Mouse (Mus musculus) C2C12 (cell line): ENCODE measurements at regions not wholly inside any gene's neighbourhood (a gene's known extent, or its start where the extent isn't known, plus 50 kb on each side); places are given as distances from the start of the nearest gene placed in this dataset.

Experiments used
- H3K27me3 ChIP-seq: one replicate; pipeline ENCODE4 v1.6.1; 2011; ENCODE audit not compliant: control insufficient read depth, insufficient read depth, insufficient read length
- H3K36me3 ChIP-seq: one replicate; pipeline ENCODE4 v1.6.1; 2011; ENCODE audit not compliant: control insufficient read depth, insufficient read depth
- H3K4me3 ChIP-seq: one replicate; pipeline ENCODE4 v1.5.1; 2011; ENCODE audit warnings: mild to moderate bottlenecking, control low read depth; ENCODE audit not compliant: poor library complexity, insufficient read depth, severe bottlenecking
- H3K79me2 ChIP-seq: one replicate; pipeline ENCODE4 v1.6.1; 2011; ENCODE audit not compliant: control insufficient read depth, insufficient read depth
- H3K79me3 ChIP-seq: one replicate; pipeline ENCODE4 v1.6.1; 2011; ENCODE audit warnings: low read depth, control low read depth
- H3ac ChIP-seq: one replicate; pipeline ENCODE3; 2011; ENCODE audit warnings: low read depth; ENCODE audit not compliant: control insufficient read depth, insufficient read length
- CEBPB ChIP-seq: IDR thresholded peaks from one replicate; pipeline ENCODE4 v1.6.1; 2011; ENCODE audit warnings: low read depth, mild to moderate bottlenecking, control low read depth, moderate library complexity
- CTCF ChIP-seq: IDR thresholded peaks from one replicate; pipeline ENCODE4 v1.5.1; 2011; ENCODE audit not compliant: control insufficient read depth, insufficient read depth, insufficient read length
- FOSL1 ChIP-seq: IDR thresholded peaks from one replicate; pipeline ENCODE4 v1.8.0; 2011; ENCODE audit warnings: mild to moderate bottlenecking, low read length; ENCODE audit not compliant: poor library complexity, insufficient read depth, severe bottlenecking
- MAX ChIP-seq: IDR thresholded peaks from one replicate; pipeline ENCODE4 v1.6.1; 2011; ENCODE audit warnings: mild to moderate bottlenecking, control low read depth
- MYOD1 ChIP-seq: IDR thresholded peaks from one replicate; pipeline ENCODE4 v1.6.1; 2011; ENCODE audit warnings: low read depth; ENCODE audit not compliant: control insufficient read depth, insufficient read length
- MYOG ChIP-seq: IDR thresholded peaks from one replicate; pipeline ENCODE4 v1.6.1; 2011; ENCODE audit not compliant: control insufficient read depth, insufficient read length; ENCODE audit errors: extremely low read depth
- USF1 ChIP-seq: IDR thresholded peaks from one replicate; pipeline ENCODE4 v1.6.1; 2011; ENCODE audit warnings: low read depth, mild to moderate bottlenecking, control low read depth, moderate library complexity

GRCm38 (mm10) chr10:126379239-126379638 lies 413.3 kb downstream of the Lrig3 start:
- no peak overlapping the region for H3K4me3 ChIP-seq
- H3ac ChIP-seq, result no peak overlapping the region
- TF ChIP-seq MYOG (no peak), MAX (no peak), CTCF (no peak), MYOD1 (no peak), FOSL1 (no peak), CEBPB (no peak), USF1 (no peak)
- H3K79me2 ChIP-seq, result no peaks in the 10 kb centered on the region
- no peaks in the 10 kb centered on the region for H3K79me3 ChIP-seq
- no peaks in the 10 kb centered on the region for H3K27me3 ChIP-seq
- no peaks in the 10 kb centered on the region for H3K36me3 ChIP-seq

- no peaks in the 10 kb centered on the region for H3K79me3 ChIP-seq
- H3K79me2 ChIP-seq, result no peaks in the 10 kb centered on the region
- no peak overlapping the region for H3ac ChIP-seq
- no peaks in the 10 kb centered on the region for H3K27me3 ChIP-seq
- no peak overlapping the region for H3K4me3 ChIP-seq
- no peaks in the 10 kb centered on the region for H3K36me3 ChIP-seq
- TF ChIP-seq MYOG, result no peak
- TF ChIP-seq CTCF, result no peak
- no peak for TF ChIP-seq MAX
- TF ChIP-seq MYOD1, result no peak
- TF ChIP-seq FOSL1, result no peak
- TF ChIP-seq USF1, result no peak
- no peak for TF ChIP-seq CEBPB
These were observed 407.9 kb downstream of the Lrig3 start for GRCm38 (mm10) chr10:126373906-126374305.

DNA sequence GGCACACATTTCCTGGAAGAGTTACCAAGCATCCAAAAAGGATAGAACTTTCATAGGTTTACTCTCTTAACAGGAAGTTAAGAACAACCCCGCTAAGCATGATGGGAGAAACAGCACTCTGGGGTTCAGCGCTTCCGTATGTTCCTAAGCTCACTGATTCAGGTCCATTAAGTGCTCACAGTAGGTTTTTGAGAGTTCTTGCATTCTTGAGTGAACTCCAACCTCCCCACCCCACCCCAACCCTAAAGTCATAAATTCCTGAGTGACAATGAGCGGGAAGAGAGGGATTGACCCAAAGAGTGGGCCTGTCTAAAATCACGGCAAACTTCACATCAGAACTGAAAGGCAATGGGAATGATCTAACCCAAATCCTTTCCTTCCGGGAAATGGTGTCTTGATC lies 405.9 kb downstream of the Lrig3 start:
- no peaks in the 10 kb centered on the region for H3K36me3 ChIP-seq
- H3K79me2 ChIP-seq, result no peaks in the 10 kb centered on the region
- no peak overlapping the region for H3K4me3 ChIP-seq
- no peak for TF ChIP-seq MAX
- H3K79me3 ChIP-seq, result no peaks in the 10 kb centered on the region
- H3ac ChIP-seq, result no peak overlapping the region
- H3K27me3 ChIP-seq, result no peaks in the 10 kb centered on the region

- Histone ChIP-seq H3K4me3 (no peak overlapping the region), H3K79me2 (no peaks in the 10 kb centered on the region), H3K27me3 (no peaks in the 10 kb centered on the region), H3K79me3 (no peaks in the 10 kb centered on the region), H3K36me3 (no peaks in the 10 kb centered on the region), H3ac (no peak overlapping the region)
- TF ChIP-seq MYOD1 (no peak), CEBPB (no peak), USF1 (no peak)
These were observed 383.1 kb downstream of the Lrig3 start for GRCm38 (mm10) chr10:126349076-126349475.

- TF ChIP-seq MAX, result no peak
- no peak for TF ChIP-seq CTCF
- TF ChIP-seq MYOD1, result no peak
- TF ChIP-seq CEBPB, result no peak
- no peak for TF ChIP-seq USF1
- TF ChIP-seq FOSL1, result no peak
- H3ac ChIP-seq, result no peak overlapping the region
- no peaks in the 10 kb centered on the region for H3K79me3 ChIP-seq
- H3K36me3 ChIP-seq, result no peaks in the 10 kb centered on the region
- H3K27me3 ChIP-seq, result no peaks in the 10 kb centered on the region
- no peak overlapping the region for H3K4me3 ChIP-seq
- no peaks in the 10 kb centered on the region for H3K79me2 ChIP-seq
These were observed 371.5 kb downstream of the Lrig3 start for GRCm38 (mm10) chr10:126337426-126337825.

- H3K27me3 ChIP-seq, result no peaks in the 10 kb centered on the region
- no peaks in the 10 kb centered on the region for H3K79me2 ChIP-seq
- H3K79me3 ChIP-seq, result no peaks in the 10 kb centered on the region
- no peaks in the 10 kb centered on the region for H3K36me3 ChIP-seq
- TF ChIP-seq CEBPB, result no peak
- no peak for TF ChIP-seq USF1
- TF ChIP-seq MYOG, result no peak
- H3K4me3 ChIP-seq, result no peak overlapping the region
- H3ac ChIP-seq, result no peak overlapping the region
These were observed 367.8 kb downstream of the Lrig3 start for GRCm38 (mm10) chr10:126333786-126334185.
